Mouse (Mus musculus): ENCODE measurements around the gene Lhx2.

GRCm38 (mm10) chr2:38336606-38337005 is 2.5 kb upstream of the Lhx2 start:
- TF ChIP-seq POLR2A (IDR thresholded peaks at IDR 0.05; ENCODE audit: low read depth, low read length) (no peak), CTCF (conservative IDR thresholded peaks at IDR 0.05; ENCODE audit: insufficient read depth, insufficient read length, low read depth, low read length) (no peak)
